Mouse (Mus musculus) spleen, adult 2 months (tissue): ENCODE results near the gene Cfap61.

Experiments used
- CTCF ChIP-seq: fragments of 200-500 bp; IDR thresholded peaks from 2 replicates; pipeline ENCODE4 v1.5.1; 2011; ENCODE audit warnings: mild to moderate bottlenecking, inconsistent platforms; ENCODE audit not compliant: insufficient read depth, insufficient read length, insufficient replicate concordance; ENCODE audit errors: extremely low read depth
- POLR2A ChIP-seq: fragments of 200-500 bp; IDR thresholded peaks from 2 replicates; pipeline ENCODE4 v1.6.1; 2011; ENCODE audit warnings: low read depth, low read length, inconsistent platforms

DNA sequence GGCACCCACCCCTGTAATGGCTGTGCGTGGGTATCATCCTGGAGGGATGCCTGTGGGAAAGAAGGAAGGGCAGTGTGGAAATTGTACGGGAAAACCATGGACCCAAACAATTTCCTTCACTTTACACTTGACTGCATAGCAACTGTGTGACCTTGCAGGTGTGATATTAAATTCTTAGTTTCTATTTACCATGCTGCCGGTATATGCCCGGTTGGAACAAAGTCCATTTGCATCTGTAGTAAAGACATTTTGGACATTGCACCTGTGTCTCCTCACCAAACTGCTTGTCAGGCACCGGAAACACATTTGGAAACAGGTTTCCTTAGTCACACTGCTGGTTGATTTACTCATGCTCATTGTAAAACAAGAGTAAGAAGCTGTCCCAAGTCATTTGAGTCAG is 109.1 kb downstream of the Cfap61 start:
- TF ChIP-seq CTCF (no peak), POLR2A (no peak)
